Mouse (Mus musculus): Measurements from ENCODE around the gene Pear1. TPM values are rescaled to one million over a fixed set of nuclear protein-coding genes. Genes with fewer than 3 reads are reported as not detected.
"Not testable (repeated sequence)": the region's sequence is repeated elsewhere in the genome, so short reads cannot be mapped to it uniquely, and the experiment has no call there.

Pear1 gene
- total RNA-seq (2014; rRNA removed) (19.4 and 22.7 TPM in 2 replicates), polyA plus RNA-seq (2015; fragmentation: Nextera tagmentation; extraction: Ambion mirVana) (6.4 and 7.4 TPM in 2 replicates)

GRCm38 (mm10) chr3:87824206-87824605, at the start of gene Pear1:
TSS of gene Pear1 (minus strand) at chr3:87824306.
- not testable (repeated sequence) for H3K36me3 ChIP-seq (ENCODE audit: insufficient read depth, low read length); ATAC-seq; DNase-seq (ENCODE audit: low spot score); H3K4me3 ChIP-seq (ENCODE audit: low read length); H3K9ac ChIP-seq (replicated peaks; ENCODE audit: low read length); H3K27ac ChIP-seq; H3K9me3 ChIP-seq (ENCODE audit: low read length); H3K27me3 ChIP-seq (ENCODE audit: insufficient read depth, low read length); H3K4me2 ChIP-seq (ENCODE audit: low read depth, low read length); H3K4me1 ChIP-seq (ENCODE audit: insufficient read depth, low read length)
- whole genome bisulfite sequencing, result 90% methylated on average over 1 of the region's 1 CpGs

- not testable (repeated sequence) for ATAC-seq; H3K27me3 ChIP-seq (ENCODE audit: insufficient read depth, low read length)
Measured at GRCm38 (mm10) chr3:87864111-87864510, 40.0 kb upstream of the Pear1 start.

GRCm38 (mm10) chr3:87859813-87860212, 35.7 kb upstream of the Pear1 start:
- no peaks in the 10 kb centered on the region for H3K9me3 ChIP-seq (ENCODE audit: low read length)
- no peak overlapping the region for H3K4me2 ChIP-seq (ENCODE audit: low read depth, low read length)
- H3K4me1 ChIP-seq (ENCODE audit: insufficient read depth, low read length), result no peaks in the 10 kb centered on the region
- H3K9ac ChIP-seq (replicated peaks; ENCODE audit: low read length), result no peak overlapping the region
- H3K27ac ChIP-seq, result no peak overlapping the region
- H3K4me3 ChIP-seq (ENCODE audit: low read length), result no peak overlapping the region
- H3K36me3 ChIP-seq (ENCODE audit: insufficient read depth, low read length), result peaks cover 48% of the 10 kb centered on the region
- 29% methylated on average over 3 of the region's 3 CpGs for WGBS
- ATAC-seq (peak; percentile 36; the same call in 1 of the 2 replicates), DNase-seq (ENCODE audit: low spot score) (peak; percentile 84)
- peak; percentile 90 for TF ChIP-seq CTCF (IDR thresholded peaks at IDR 0.05; ENCODE audit: low read depth)
- H3K27me3 ChIP-seq (ENCODE audit: insufficient read depth, low read length), result no peaks in the 10 kb centered on the region

More at GRCm38 (mm10) chr3:87864111-87864510, 40.0 kb upstream of the Pear1 start:
- not testable (repeated sequence) for H3K9me3 ChIP-seq (ENCODE audit: low read length); H3K4me2 ChIP-seq (ENCODE audit: low read depth, low read length); H3K27ac ChIP-seq; H3K4me3 ChIP-seq (ENCODE audit: low read length); DNase-seq (ENCODE audit: low spot score); H3K9ac ChIP-seq (replicated peaks; ENCODE audit: low read length); H3K4me1 ChIP-seq (ENCODE audit: insufficient read depth, low read length)
- WGBS, result 96% methylated on average over 4 of the region's 4 CpGs
- H3K36me3 ChIP-seq (ENCODE audit: insufficient read depth, low read length), result peaks cover 64% of the 10 kb centered on the region

GRCm38 (mm10) chr3:87857666-87858065, 33.6 kb upstream of the Pear1 start:
- H3K27me3 ChIP-seq (ENCODE audit: insufficient read depth, low read length), result no peaks in the 10 kb centered on the region
- no peak overlapping the region for H3K9ac ChIP-seq (replicated peaks; ENCODE audit: low read length)
- no peak for ATAC-seq
- no peak overlapping the region for H3K4me3 ChIP-seq (ENCODE audit: low read length)
- no peaks in the 10 kb centered on the region for H3K4me1 ChIP-seq (ENCODE audit: insufficient read depth, low read length)
- H3K36me3 ChIP-seq (ENCODE audit: insufficient read depth, low read length), result peaks cover 42% of the 10 kb centered on the region
- H3K4me2 ChIP-seq (ENCODE audit: low read depth, low read length), result no peak overlapping the region
- DNase-seq (ENCODE audit: low spot score), result no peak
- WGBS, result 93% methylated on average over 8 of the region's 8 CpGs
- H3K9me3 ChIP-seq (ENCODE audit: low read length), result no peaks in the 10 kb centered on the region
- H3K27ac ChIP-seq, result no peak overlapping the region
- no peak for TF ChIP-seq CTCF (IDR thresholded peaks at IDR 0.05; ENCODE audit: low read depth)

GRCm38 (mm10) chr3:87855936-87856335, 31.8 kb upstream of the Pear1 start:
- no peak for TF ChIP-seq CTCF (IDR thresholded peaks at IDR 0.05; ENCODE audit: low read depth)
- no peak overlapping the region for H3K9ac ChIP-seq (replicated peaks; ENCODE audit: low read length)
- no peak for ATAC-seq
- no peaks in the 10 kb centered on the region for H3K9me3 ChIP-seq (ENCODE audit: low read length)
- H3K4me2 ChIP-seq (ENCODE audit: low read depth, low read length), result no peak overlapping the region
- WGBS, result 88% methylated on average over 8 of the region's 8 CpGs
- H3K27ac ChIP-seq, result no peak overlapping the region
- no peak for DNase-seq (ENCODE audit: low spot score)
- no peaks in the 10 kb centered on the region for H3K27me3 ChIP-seq (ENCODE audit: insufficient read depth, low read length)
- no peaks in the 10 kb centered on the region for H3K4me1 ChIP-seq (ENCODE audit: insufficient read depth, low read length)
- peaks cover 29% of the 10 kb centered on the region for H3K36me3 ChIP-seq (ENCODE audit: insufficient read depth, low read length)
- H3K4me3 ChIP-seq (ENCODE audit: low read length), result no peak overlapping the region

GRCm38 (mm10) chr3:87854795-87855568, 30.9 kb upstream of the Pear1 start:
- no peaks in the 10 kb centered on the region for H3K4me1 ChIP-seq (ENCODE audit: insufficient read depth, low read length)
- H3K27ac ChIP-seq, result peak overlapping the region; percentile 37; the same call in 1 of the 2 replicates
- peak; percentile 15 for DNase-seq (ENCODE audit: low spot score)
- H3K9me3 ChIP-seq (ENCODE audit: low read length), result no peaks in the 10 kb centered on the region
- WGBS, result 50% methylated on average over 7 of the region's 7 CpGs
- H3K4me3 ChIP-seq (ENCODE audit: low read length), result no peak overlapping the region
- H3K36me3 ChIP-seq (ENCODE audit: insufficient read depth, low read length), result peaks cover 29% of the 10 kb centered on the region
- no peak overlapping the region for H3K9ac ChIP-seq (replicated peaks; ENCODE audit: low read length)
- no peak for ATAC-seq
- H3K27me3 ChIP-seq (ENCODE audit: insufficient read depth, low read length), result no peaks in the 10 kb centered on the region
- no peak overlapping the region for H3K4me2 ChIP-seq (ENCODE audit: low read depth, low read length)
- no peak for TF ChIP-seq CTCF (IDR thresholded peaks at IDR 0.05; ENCODE audit: low read depth)

- Histone ChIP-seq H3K4me2 (ENCODE audit: low read depth, low read length) (no peak overlapping the region), H3K4me3 (ENCODE audit: low read length) (no peak overlapping the region), H3K9ac (replicated peaks; ENCODE audit: low read length) (no peak overlapping the region), H3K9me3 (ENCODE audit: low read length) (no peaks in the 10 kb centered on the region), H3K36me3 (ENCODE audit: insufficient read depth, low read length) (no peaks in the 10 kb centered on the region), H3K27ac (no peak overlapping the region), H3K27me3 (ENCODE audit: insufficient read depth, low read length) (no peaks in the 10 kb centered on the region), H3K4me1 (ENCODE audit: insufficient read depth, low read length) (no peaks in the 10 kb centered on the region)
- DNase-seq (ENCODE audit: low spot score) (no peak), ATAC-seq (no peak)
- 84% methylated on average over 14 of the region's 14 CpGs for WGBS
- TF ChIP-seq CTCF (IDR thresholded peaks at IDR 0.05; ENCODE audit: low read depth), result no peak
Measured at GRCm38 (mm10) chr3:87849117-87849516, 25.0 kb upstream of the Pear1 start.

All from hindbrain, postnatal 0 days (tissue).